Mouse (Mus musculus) urinary bladder, postnatal 0 days (tissue): ENCODE results near the gene Pheta1. TPM values are rescaled to one million over a fixed set of nuclear protein-coding genes. Genes with fewer than 3 reads are reported as not detected.

ENCODE experiments used
- microRNA-seq: library from miRNA; unstranded; fragments of <30 nt; microRNA quantifications from one replicate; pipeline ENCODE4, GENCODE M21; 2016
- polyA plus RNA-seq: library from polyadenylated mRNA; unstranded; fragments of >200 nt; fragmentation: Nextera tagmentation; extraction: Ambion mirVana; gene quantifications from 2 replicates; pipeline ENCODE4 v1.2.1, GENCODE M21; 2015

Pheta1 gene
- polyA plus RNA-seq = 9.9 and 10.9 TPM in 2 replicates

GRCm38 (mm10) chr5:121848743-121849142 lies at the start of gene Pheta1:
Gene Pheta1 (plus strand): TSS chr5:121848984.

GRCm38 (mm10) chr5:121837441-121838340 lies 11.1 kb upstream of the Pheta1 start, which contains the start of gene Sh2b3:
Gene Sh2b3 (minus strand): TSS chr5:121837646.

Small RNAs within 50 kb of the gene (microRNA-seq; reads per million reads assigned to microRNA genes)
- gene Mir7031 = not detected

Other genes with a start within 250 kb of the Pheta1 start
- gene Acad12, start 230.0 kb upstream of the Pheta1 start, polyA plus RNA-seq = 2.4 and 2.5 TPM in 2 replicates
- gene Acad10, start 188.5 kb upstream of the Pheta1 start, polyA plus RNA-seq = 2.9 and 3.5 TPM in 2 replicates
- 32.2 and 32.5 TPM in 2 replicates for gene Brap, start 188.4 kb upstream of the Pheta1 start, polyA plus RNA-seq
- gene Atxn2, start 137.6 kb upstream of the Pheta1 start, polyA plus RNA-seq = 33.1 and 40.5 TPM in 2 replicates
- 7.8 and 9.4 TPM in 2 replicates for gene Sh2b3, start 11.3 kb upstream of the Pheta1 start, polyA plus RNA-seq
- 0.30 and 0.50 TPM in 2 replicates for gene Cux2, start 201.1 kb downstream of the Pheta1 start, polyA plus RNA-seq